Mouse (Mus musculus) G1E (cell line): ENCODE data around the gene Kcnj11.

ENCODE experiments used
- CTCF ChIP-seq: IDR thresholded peaks from 2 replicates; pipeline ENCODE4 v1.5.1; 2012; ENCODE audit warnings: low read depth, low read length, inconsistent platforms, mixed read lengths
- GATA1 ChIP-seq: IDR thresholded peaks from 2 replicates; pipeline ENCODE4 v1.6.1; 2012; ENCODE audit warnings: borderline replicate concordance, low read length, inconsistent platforms, mixed read lengths
- GATA2 ChIP-seq: IDR thresholded peaks from 2 replicates; pipeline ENCODE4 v1.6.1; 2012; ENCODE audit warnings: low read depth, low read length, inconsistent platforms, borderline replicate concordance
- POLR2AphosphoS5 ChIP-seq: IDR thresholded peaks from 2 replicates; pipeline ENCODE4 v1.6.1; 2012; ENCODE audit warnings: low read depth, low read length, inconsistent platforms; ENCODE audit not compliant: insufficient replicate concordance

GRCm38 (mm10) chr7:46060688-46061087 lies 39.9 kb downstream of the Kcnj11 start:
- TF ChIP-seq CTCF (no peak), GATA2 (no peak), POLR2AphosphoS5 (no peak), GATA1 (no peak)
